9 mouse cellular contexts compared by ENCODE assay signal in genomic region chr11:105151226-105152016, GRCm38 (mm10). TPM values are rescaled to one million over a fixed set of nuclear protein-coding genes. Genes with fewer than 3 reads are reported as not detected.
A peak's percentile ranks its signal among the peaks of the same experiment; 100 is the strongest.
DNase-seq lines count a peak whose midpoint lies in the region; ATAC-seq lines count a peak whose summit lies in the region.
"Had no signal": no experiment of that assay in that cellular context is flagged by ENCODE, and none has a peak within 500 bp of the region (broad histone marks: within the 10 kb centered on the region; RNA-seq: fewer than 3 reads in every experiment).

No protein-coding gene starts in this region.

- H3K4me3 ChIP-seq in neural tube, embryonic 12.5 days = no peak overlapping the region
- H3K4me3 ChIP-seq: megakaryocyte, embryonic 14.5 days had no signal

- H3K36me3 ChIP-seq in neural tube, embryonic 12.5 days = no peaks in the 10 kb centered on the region

- no peaks in the 10 kb centered on the region for H3K9me3 ChIP-seq in neural tube, embryonic 12.5 days
- H3K9me3 ChIP-seq: megakaryocyte, embryonic 14.5 days had no signal

- H3K27me3 ChIP-seq in neural tube, embryonic 12.5 days (replicated peaks) = no peaks in the 10 kb centered on the region

- WGBS in neural tube, embryonic 12.5 days = 31% methylated on average over 18 of the region's 19 CpGs

- H3K4me1 ChIP-seq in neural tube, embryonic 12.5 days = peaks cover 7% of the 10 kb centered on the region

- ATAC-seq in neural tube, embryonic 12.5 days (ENCODE audit: low FRiP score, low read depth) = no peak
- ATAC-seq in megakaryocyte-erythroid progenitor cell, adult 5-6 weeks (replicated peaks; ENCODE audit: low FRiP score, low TSS enrichment, poor library complexity, severe bottlenecking) = 0 out of 2 replicates have a peak, but pooled peaks have one; percentile 16
- ATAC-seq in cerebellum, adult (ENCODE audit: insufficient number of reproducible peaks, low FRiP score, low TSS enrichment) = no peak

- no peak for DNase-seq in neural tube, embryonic 10.5 days (ENCODE audit: extremely low spot score, low spot score)
- peak; percentile 55 for DNase-seq in forelimb bud, embryonic 11.5 days (ENCODE audit: low read depth, low spot score)
- no peak for DNase-seq in frontal cortex, postnatal 14 days (ENCODE audit: low spot score in 2 of 2)
- no peak for DNase-seq in spleen, postnatal 36 days (ENCODE audit: low spot score in 2 of 2)
- DNase-seq in embryo, embryonic 10 days (ENCODE audit: low spot score) = no peak

- no peak overlapping the region for H3K27ac ChIP-seq in neural tube, embryonic 12.5 days

- H3K4me2 ChIP-seq in neural tube, embryonic 12.5 days (replicated peaks) = peak overlapping the region; percentile 37

- H3K9ac ChIP-seq in neural tube, embryonic 12.5 days = no peak overlapping the region

RNA-seq across cellular contexts. Expression of gene Gm10842, which starts 4.7 kb away (rescaled TPM):
- polyA plus RNA-seq in neural tube, embryonic 12.5 days (2016; fragmentation: Nextera tagmentation; extraction: Ambion mirVana) = not detected in 2 replicates
- not detected in 2 replicates for total RNA-seq in megakaryocyte-erythroid progenitor cell, adult 5-6 weeks (2014; fragmentation: Nextera tagmentation)
- total RNA-seq in megakaryocyte-erythroid progenitor cell, adult 5-6 weeks (2017) = not detected in 2 replicates

RNA-seq across cellular contexts. Expression of gene Mettl2, which starts 25.2 kb away (rescaled TPM):
- 35.3 and 38.4 TPM in 2 replicates for polyA plus RNA-seq in neural tube, embryonic 12.5 days (2016; fragmentation: Nextera tagmentation; extraction: Ambion mirVana)
- 44.5 and 60.0 TPM in 2 replicates for total RNA-seq in megakaryocyte-erythroid progenitor cell, adult 5-6 weeks (2014; fragmentation: Nextera tagmentation)
- total RNA-seq in megakaryocyte-erythroid progenitor cell, adult 5-6 weeks (2017) = 28.5 and 30.1 TPM in 2 replicates

RNA-seq across cellular contexts. Expression of gene Tlk2, which starts 27.2 kb away (rescaled TPM):
- polyA plus RNA-seq in neural tube, embryonic 12.5 days (2016; fragmentation: Nextera tagmentation; extraction: Ambion mirVana) = 22.1 and 25.4 TPM in 2 replicates
- 42.9 and 52.9 TPM in 2 replicates for total RNA-seq in megakaryocyte-erythroid progenitor cell, adult 5-6 weeks (2014; fragmentation: Nextera tagmentation)
- total RNA-seq in megakaryocyte-erythroid progenitor cell, adult 5-6 weeks (2017) = 87.4 and 94.0 TPM in 2 replicates
